Mouse (Mus musculus): ENCODE data around the gene Dnhd1.

The Dnhd1 gene

DNA sequence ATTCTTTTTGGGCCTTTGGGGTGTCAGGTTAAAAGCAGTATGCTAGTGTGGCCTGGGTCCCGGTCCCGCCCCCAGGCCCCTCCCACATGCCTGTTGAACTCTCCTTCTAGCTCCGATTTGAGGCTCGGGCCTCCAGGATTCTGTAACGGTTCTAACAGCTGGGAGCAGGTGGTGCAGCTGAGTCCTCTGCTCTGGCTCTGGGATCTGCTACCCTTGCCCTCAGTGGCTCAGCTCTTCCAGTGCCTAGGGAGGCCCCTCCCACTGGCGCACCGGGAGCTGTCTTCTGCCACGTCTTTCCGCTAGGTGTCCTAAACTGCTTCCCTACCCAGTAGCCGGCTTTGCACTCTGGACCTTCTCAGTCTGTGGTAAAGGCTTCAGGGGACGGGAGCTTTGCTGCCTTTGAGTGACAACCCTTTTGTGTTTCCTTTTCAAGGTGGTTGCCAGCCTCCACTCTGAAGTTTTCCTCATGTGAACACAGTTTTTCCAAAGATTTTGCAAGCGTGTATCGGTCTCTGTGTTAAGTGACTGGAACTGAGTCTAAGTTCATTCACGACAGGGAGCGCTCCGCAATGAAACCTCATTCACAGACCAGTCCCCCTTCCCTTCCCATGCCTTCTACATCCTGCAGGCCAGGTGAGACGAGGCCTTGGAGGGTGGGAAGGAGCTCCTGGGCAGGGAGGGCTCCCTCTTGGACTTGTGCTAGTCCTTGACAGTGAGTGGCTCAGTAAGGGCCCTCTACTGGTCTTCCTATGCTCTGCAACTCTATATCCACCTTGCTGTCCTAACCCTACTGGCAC is at the start of gene Dnhd1:
Gene Dnhd1 (plus strand): TSS at position 189 of the 797 bp plus-strand sequence.
- peak; percentile 91 for DNase-seq (ENCODE audit: low read depth, low spot score)

- peak; percentile 87 for DNase-seq (ENCODE audit: low read depth, low spot score)
Measured at GRCm38 (mm10) chr7:105602860-105603623, 47.6 kb upstream of the Dnhd1 start.

- DNase-seq (ENCODE audit: low read depth, low spot score): no peak
Measured at GRCm38 (mm10) chr7:105608467-105608866, 42.2 kb upstream of the Dnhd1 start.

- no peak for DNase-seq (ENCODE audit: low read depth, low spot score)
Measured at GRCm38 (mm10) chr7:105611767-105612166, 38.9 kb upstream of the Dnhd1 start.

DNA sequence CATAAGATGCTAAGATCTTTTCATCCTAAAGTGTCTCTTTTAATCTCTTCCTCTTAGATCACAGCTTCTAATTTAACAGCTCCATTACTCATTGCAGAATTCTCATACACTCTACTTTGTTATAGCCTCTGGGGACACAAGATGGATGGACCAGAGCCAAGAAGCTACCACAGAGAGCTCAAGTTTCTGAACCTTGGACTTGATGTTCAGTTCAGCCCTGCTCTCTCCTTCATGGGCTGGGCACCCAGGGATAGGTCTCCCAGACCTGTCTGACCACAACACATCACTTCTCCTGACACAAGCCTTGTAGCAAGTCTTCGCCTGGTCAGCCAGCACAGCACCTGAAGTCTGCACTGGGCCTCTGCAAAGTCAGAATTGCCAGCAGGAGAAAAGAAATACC is 36.2 kb upstream of the Dnhd1 start:
- DNase-seq (ENCODE audit: low read depth, low spot score): no peak

DNA sequence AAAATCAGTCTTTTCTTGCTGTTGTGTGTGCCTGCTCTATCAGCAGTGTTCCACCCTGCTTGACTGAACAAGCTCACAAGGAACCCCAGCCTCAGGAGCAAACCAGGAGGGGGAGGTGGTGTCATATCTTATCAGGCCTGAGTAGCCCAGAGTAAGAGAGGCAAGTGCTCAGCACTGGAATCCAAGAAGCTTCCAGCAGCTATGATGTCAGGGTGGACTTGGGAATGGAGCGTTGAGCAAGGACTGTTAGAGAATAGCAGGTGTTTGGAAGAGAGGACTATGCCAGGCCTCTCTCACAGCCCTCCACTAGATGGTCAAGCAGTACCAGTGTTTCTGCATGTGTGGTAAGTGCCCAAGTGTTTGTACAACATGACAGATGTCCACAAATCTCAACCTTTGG is 34.9 kb upstream of the Dnhd1 start:
- no peak for DNase-seq (ENCODE audit: low read depth, low spot score)

DNA sequence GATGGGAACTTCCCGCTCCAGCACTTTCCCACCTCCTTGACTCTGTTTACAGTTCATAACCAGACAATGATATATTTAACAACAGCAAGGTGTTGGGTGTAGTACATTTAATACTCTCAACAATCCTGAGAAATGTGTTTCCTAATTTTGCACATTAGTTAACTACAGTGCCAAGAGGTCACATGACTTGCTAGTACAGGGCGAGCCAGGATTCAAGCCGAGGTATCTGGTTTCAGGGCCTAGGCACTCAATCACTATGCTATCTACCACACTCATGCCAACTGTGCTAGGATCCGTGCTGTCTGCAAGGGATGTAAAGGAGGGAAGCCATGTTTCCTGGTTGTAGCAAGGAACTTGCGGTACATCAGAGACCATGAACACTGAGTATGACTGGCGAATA is 34.1 kb upstream of the Dnhd1 start:
- no peak for DNase-seq (ENCODE audit: low read depth, low spot score)

DNA sequence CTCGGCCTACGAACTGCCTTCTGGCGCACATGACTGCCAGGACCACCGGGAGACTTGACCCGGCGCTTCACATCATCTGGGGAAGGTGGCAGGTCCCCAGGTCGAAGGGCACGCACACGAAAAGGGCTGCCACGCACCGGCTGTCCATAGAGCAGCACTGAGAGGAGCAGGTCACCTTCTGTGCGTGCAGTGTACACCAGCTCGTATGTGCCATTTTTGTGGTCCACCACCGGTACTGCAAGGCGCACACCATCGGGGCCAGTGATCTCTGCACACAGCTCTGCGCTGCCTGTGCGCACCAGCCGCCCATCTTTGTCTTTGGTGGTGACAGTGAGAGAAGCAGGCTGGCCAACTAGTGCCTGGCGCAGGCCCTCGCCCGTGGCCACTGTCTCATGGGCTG is 32.8 kb upstream of the Dnhd1 start:
- DNase-seq (ENCODE audit: low read depth, low spot score): no peak

- DNase-seq (ENCODE audit: low read depth, low spot score): no peak
Measured at GRCm38 (mm10) chr7:105619701-105620100, 30.9 kb upstream of the Dnhd1 start.

DNA sequence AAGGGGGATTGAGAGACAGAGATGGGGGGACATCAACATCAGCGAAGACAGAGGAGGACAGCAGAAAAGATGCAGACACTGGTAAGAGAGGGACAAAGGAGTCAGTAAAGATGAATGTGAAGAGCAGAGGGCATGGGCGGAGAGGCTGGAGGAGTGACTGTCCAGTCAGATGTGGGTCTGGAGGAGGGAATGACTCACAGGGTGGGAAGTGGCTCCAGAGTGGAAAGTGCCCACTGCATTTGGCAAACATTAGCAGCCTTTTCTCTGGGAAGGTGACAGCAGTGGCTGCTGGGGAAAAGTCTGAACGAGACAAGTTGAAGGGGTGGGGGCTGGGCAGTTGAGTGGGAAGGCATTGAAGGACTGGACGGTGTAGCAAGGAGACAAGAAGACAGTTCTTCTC is 29.6 kb upstream of the Dnhd1 start:
- DNase-seq (ENCODE audit: low read depth, low spot score): peak; percentile 70

DNA sequence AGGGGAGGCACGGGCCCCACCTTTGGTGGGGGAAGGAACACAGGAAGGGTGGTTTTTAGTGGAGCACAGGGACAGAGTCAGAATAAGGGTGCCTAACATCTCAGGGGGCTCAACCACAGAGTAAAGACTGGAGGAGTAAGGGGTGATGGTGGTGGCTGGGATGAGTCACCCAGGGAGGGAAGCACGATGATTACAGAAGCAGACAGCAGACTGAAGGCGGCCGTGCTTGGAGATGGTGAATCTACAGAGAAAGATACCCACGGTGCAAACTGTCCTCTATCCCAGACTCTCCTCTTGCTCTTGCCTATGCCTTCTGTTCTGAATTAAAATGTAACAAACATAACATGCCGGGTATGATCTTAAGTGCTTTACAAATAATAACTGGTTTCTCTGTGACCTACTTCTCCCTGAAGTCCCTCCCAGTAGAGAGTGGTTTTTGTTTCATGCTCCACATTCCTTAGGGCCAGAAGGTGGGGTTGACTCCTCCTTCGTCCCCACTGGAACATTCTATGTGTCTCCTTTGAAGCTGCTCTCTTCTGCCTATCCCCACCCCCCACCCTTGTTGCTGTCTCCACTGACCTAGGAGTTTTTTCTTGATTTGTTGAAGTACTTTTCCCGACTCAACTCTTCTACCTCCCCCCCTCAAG is 28.9 kb upstream of the Dnhd1 start:
- peak; percentile 65 for DNase-seq (ENCODE audit: low read depth, low spot score)

DNA sequence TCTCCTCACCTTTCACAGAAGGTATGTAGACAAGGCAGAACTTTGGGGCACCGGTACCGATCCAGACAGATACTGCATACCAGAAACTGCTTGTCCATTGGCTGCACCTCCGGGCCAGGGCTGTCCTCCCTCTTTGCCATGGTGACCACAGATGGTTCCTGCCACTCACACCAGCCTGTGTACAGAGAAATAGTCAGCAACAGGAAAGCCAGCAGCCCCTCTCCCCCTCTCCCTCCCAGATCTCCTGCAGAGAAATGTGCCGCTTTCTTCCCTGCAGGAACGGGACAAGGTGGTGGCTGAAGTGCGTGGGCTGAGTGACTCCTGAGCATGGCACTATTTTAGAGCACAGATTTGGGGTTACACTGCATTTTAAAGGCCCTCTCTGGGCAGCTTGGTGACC is 25.2 kb upstream of the Dnhd1 start:
- DNase-seq (ENCODE audit: low read depth, low spot score): peak; percentile 92

- DNase-seq (ENCODE audit: low read depth, low spot score): peak; percentile 94
Measured at GRCm38 (mm10) chr7:105628633-105629032, 22.0 kb upstream of the Dnhd1 start.

- DNase-seq (ENCODE audit: low read depth, low spot score): peak; percentile 95
Measured at GRCm38 (mm10) chr7:105632551-105632972, 18.1 kb upstream of the Dnhd1 start.

GRCm38 (mm10) chr7:105633127-105633800 is 17.4 kb upstream of the Dnhd1 start, which contains the start of gene Trim3:
Trim3 (minus strand) TSS chr7:105633571.
- peak; percentile 97 for DNase-seq (ENCODE audit: low read depth, low spot score)

DNA sequence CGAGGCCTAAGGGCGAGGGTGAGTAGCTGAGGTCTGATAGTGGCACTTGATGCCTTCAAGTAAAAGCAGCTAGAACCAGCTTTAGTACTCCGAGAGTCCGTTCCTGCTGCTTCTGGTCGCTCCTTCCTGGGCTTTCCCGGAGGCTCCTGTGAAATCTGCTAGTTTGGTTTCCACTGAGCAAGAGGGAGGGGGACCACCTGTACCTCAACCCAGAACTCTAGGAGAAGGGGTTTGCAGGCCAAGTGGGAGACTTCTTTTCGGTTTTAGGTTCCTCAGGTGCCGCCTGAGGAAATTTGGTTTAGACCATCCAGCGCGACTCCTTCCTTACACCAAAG is 16.9 kb upstream of the Dnhd1 start:
- DNase-seq (ENCODE audit: low read depth, low spot score): no peak

- DNase-seq (ENCODE audit: low read depth, low spot score): no peak
Measured at GRCm38 (mm10) chr7:105634272-105634920, 16.2 kb upstream of the Dnhd1 start.

DNA sequence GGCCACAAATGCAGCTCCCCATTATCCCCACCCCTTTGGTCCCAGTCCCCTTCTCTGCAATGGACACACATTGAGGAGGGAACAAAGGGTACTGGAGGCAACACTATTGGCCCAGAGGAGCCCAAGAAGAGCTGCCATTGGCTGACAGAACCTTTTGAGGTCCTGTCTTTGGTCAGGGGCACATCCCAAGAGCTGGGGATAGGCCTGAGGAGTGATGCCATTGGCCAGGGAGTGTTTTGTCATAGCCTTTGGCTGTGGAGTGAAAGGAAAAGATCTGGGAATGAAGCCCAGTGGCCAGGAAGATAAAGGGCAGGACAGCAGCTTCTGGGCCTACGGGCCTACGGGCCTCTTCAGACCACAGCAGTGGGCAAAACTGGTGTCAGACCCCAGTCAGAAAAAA is 14.9 kb upstream of the Dnhd1 start:
- no peak for DNase-seq (ENCODE audit: low read depth, low spot score)

GRCm38 (mm10) chr7:105638776-105639175 is 11.9 kb upstream of the Dnhd1 start:
- no peak for DNase-seq (ENCODE audit: low read depth, low spot score)

DNA sequence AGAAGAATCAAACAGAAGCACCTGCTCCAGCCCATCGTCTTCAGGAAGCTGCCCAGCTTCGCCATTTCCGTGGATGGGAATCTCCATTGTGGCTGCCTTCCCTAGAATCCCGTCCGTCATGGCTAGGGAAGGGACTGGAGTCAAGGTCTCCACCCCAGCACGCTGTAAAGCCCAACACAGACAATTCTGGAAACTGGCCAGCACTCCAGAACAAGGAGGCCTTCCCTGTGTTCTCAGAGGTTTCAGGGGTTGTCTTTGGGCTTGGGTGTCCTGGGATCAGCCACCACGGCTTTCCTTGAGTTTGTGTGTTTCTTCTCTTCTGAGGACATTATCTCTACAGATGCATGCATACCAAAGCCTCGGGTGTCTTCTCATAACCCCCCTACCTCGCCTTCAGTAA is 11.3 kb upstream of the Dnhd1 start:
- no peak for DNase-seq (ENCODE audit: low read depth, low spot score)

DNA sequence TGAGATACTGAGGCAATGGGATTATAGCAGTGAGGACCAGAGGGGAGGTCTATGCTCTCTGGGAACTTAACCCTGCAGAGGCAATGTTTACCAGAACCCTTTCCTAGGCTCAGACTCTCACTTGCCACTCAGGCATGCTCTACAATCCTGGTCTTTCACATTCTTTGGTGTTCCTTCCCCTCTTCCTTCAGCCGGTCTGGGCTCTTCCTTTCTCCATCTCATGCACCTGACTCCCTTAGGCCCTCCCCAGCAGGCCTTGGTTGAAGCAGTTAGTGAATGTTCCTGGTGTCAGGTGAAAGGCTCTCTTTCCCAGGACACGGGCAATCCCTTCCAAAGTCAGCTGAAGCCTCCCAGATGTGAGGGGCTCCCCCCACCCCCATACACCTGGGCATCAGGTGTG is 10.9 kb upstream of the Dnhd1 start, which contains the start of gene Timm10b:
Gene Timm10b (plus strand): TSS at position 301 of the 400 bp plus-strand sequence.
- no peak for DNase-seq (ENCODE audit: low read depth, low spot score)

Data from brain, adult 2 months (tissue).